Mouse (Mus musculus): ENCODE measurements at regions not wholly inside any gene's neighbourhood (a gene's known extent, or its start where the extent isn't known, plus 50 kb on each side); places are given as distances from the start of the nearest gene placed in this dataset.

DNA sequence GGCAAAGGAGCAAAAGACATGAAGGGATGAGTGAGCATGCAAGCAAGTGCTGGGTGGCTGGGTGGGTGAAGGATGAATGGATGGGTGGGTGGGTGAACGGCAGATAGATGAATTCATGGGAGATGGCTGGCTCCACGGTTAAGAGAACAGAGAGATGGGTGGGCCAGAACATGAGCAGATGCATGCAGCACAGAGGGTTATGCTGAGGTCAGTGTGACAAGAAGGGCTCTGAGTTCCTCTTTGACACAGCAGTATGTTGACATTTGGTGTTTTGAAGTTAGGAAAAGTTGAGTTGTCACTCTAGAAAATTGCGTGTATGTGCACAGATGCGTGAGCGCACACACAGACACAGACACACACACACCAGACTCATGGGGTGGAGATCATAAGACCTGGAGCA, 83.2 kb upstream of the Tmem189 start:
- 89% methylated on average over 5 of the region's 5 CpGs for WGBS
- Histone ChIP-seq H3K4me3 (ENCODE audit: low read depth, low read length) (no peak overlapping the region), H3K36me3 (ENCODE audit: control insufficient read depth, insufficient read depth) (no peaks in the 10 kb centered on the region; the same call in 1 of the 2 replicates), H3K27me3 (replicated peaks; ENCODE audit: control insufficient read depth, insufficient read depth, low read length) (no peaks in the 10 kb centered on the region), H3K27ac (ENCODE audit: low read depth, low read length) (no peak overlapping the region), H3K9me3 (ENCODE audit: control insufficient read depth) (no peaks in the 10 kb centered on the region), H3K9ac (ENCODE audit: low read depth, low read length) (no peak overlapping the region), H3K4me2 (replicated peaks; ENCODE audit: low read depth) (no peak overlapping the region), H3K4me1 (replicated peaks; ENCODE audit: control insufficient read depth, insufficient read depth, low read length) (no peaks in the 10 kb centered on the region; the same call in 1 of the 2 replicates)
- no peak for ATAC-seq
- no peak for TF ChIP-seq CTCF (IDR thresholded peaks at IDR 0.05; ENCODE audit: low read depth)

DNA sequence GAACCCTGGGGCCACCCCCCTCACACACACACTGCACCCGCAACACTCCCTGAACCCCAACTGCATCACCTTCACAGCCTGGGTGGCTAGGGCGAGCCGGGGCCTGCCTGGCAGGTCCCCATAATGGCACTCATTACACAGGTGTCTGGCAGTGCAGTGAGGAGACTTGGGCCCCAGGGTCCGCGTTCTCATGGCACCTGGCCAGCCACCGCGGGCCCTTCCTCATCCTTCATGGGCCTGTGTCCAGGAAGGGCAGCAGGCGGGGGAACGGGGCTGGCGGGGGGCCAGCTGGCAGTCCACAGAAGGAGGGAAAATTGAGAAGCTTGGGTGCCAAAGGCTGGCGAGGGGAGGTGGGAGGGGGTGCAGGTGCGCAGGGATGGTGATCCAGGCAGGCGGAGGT, 78.3 kb upstream of the Tmem189 start:
- Histone ChIP-seq H3K9me3 (ENCODE audit: control insufficient read depth) (no peaks in the 10 kb centered on the region), H3K36me3 (ENCODE audit: control insufficient read depth, insufficient read depth) (no peaks in the 10 kb centered on the region), H3K9ac (ENCODE audit: low read depth, low read length) (no peak overlapping the region), H3K4me1 (replicated peaks; ENCODE audit: control insufficient read depth, insufficient read depth, low read length) (0 out of 2 replicates have a peak, but pooled peaks cover 7% of the 10 kb centered on the region), H3K27me3 (replicated peaks; ENCODE audit: control insufficient read depth, insufficient read depth, low read length) (no peaks in the 10 kb centered on the region), H3K4me2 (replicated peaks; ENCODE audit: low read depth) (no peak overlapping the region), H3K27ac (ENCODE audit: low read depth, low read length) (no peak overlapping the region), H3K4me3 (ENCODE audit: low read depth, low read length) (no peak overlapping the region)
- WGBS = 43% methylated on average over 13 of the region's 13 CpGs
- no peak for TF ChIP-seq CTCF (IDR thresholded peaks at IDR 0.05; ENCODE audit: low read depth)
- peak; percentile 25 for ATAC-seq

DNA sequence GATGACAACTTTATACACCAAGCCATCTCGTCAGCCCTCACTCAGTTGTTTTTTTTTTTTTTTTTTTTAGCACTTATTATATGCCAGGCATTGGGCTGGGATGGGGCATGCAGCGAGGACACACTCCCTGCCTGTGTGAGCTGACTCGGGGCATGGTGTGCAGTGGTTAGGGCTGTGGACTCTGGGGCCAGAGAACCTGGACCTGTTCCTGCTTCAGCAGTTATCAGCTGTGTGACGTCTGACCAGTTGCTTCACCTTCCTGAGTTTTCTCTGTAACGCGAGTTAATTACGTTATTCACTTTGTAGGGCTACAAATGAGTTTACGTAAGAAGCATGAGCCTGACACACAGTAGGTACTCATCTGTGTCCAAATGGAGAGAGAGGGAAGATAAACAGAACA, 77.7 kb upstream of the Tmem189 start:
- Histone ChIP-seq H3K4me1 (replicated peaks; ENCODE audit: control insufficient read depth, insufficient read depth, low read length) (0 out of 2 replicates have a peak, but pooled peaks cover 7% of the 10 kb centered on the region), H3K27ac (ENCODE audit: low read depth, low read length) (no peak overlapping the region), H3K4me3 (ENCODE audit: low read depth, low read length) (no peak overlapping the region), H3K4me2 (replicated peaks; ENCODE audit: low read depth) (no peak overlapping the region), H3K27me3 (replicated peaks; ENCODE audit: control insufficient read depth, insufficient read depth, low read length) (no peaks in the 10 kb centered on the region), H3K36me3 (ENCODE audit: control insufficient read depth, insufficient read depth) (no peaks in the 10 kb centered on the region), H3K9me3 (ENCODE audit: control insufficient read depth) (no peaks in the 10 kb centered on the region), H3K9ac (ENCODE audit: low read depth, low read length) (no peak overlapping the region)
- TF ChIP-seq CTCF (IDR thresholded peaks at IDR 0.05; ENCODE audit: low read depth) = no peak
- WGBS = 64% methylated on average over 8 of the region's 8 CpGs
- no peak for ATAC-seq

DNA sequence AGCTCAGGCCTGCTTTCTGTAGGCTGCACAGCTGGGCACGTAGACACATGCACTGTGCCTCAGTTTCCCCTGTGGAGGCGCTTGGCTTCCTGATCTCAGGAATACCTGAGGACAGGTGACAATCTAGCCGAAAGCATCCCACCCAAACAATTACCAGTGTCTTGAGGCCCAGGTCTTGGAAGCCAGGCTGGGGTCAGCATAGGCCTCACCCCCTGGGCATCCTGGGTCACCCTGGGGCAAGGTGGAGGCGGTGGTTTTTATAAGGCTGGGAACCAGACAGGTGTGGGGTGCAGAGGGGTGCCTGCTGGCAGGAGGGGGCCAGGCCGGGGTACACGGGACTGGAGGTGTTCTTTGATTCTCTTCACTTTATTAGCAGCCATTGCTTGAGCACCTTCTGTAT, 76.2 kb upstream of the Tmem189 start:
- no peaks in the 10 kb centered on the region for H3K36me3 ChIP-seq (ENCODE audit: control insufficient read depth, insufficient read depth)
- no peak overlapping the region for H3K9ac ChIP-seq (ENCODE audit: low read depth, low read length)
- no peak overlapping the region for H3K4me2 ChIP-seq (replicated peaks; ENCODE audit: low read depth)
- ATAC-seq = no peak
- TF ChIP-seq CTCF (IDR thresholded peaks at IDR 0.05; ENCODE audit: low read depth) = no peak
- H3K27ac ChIP-seq (ENCODE audit: low read depth, low read length) = no peak overlapping the region
- H3K9me3 ChIP-seq (ENCODE audit: control insufficient read depth) = no peaks in the 10 kb centered on the region
- 0 out of 2 replicates have a peak, but pooled peaks cover 7% of the 10 kb centered on the region for H3K4me1 ChIP-seq (replicated peaks; ENCODE audit: control insufficient read depth, insufficient read depth, low read length)
- WGBS = 94% methylated on average over 6 of the region's 6 CpGs
- H3K4me3 ChIP-seq (ENCODE audit: low read depth, low read length) = no peak overlapping the region
- no peaks in the 10 kb centered on the region for H3K27me3 ChIP-seq (replicated peaks; ENCODE audit: control insufficient read depth, insufficient read depth, low read length)

DNA sequence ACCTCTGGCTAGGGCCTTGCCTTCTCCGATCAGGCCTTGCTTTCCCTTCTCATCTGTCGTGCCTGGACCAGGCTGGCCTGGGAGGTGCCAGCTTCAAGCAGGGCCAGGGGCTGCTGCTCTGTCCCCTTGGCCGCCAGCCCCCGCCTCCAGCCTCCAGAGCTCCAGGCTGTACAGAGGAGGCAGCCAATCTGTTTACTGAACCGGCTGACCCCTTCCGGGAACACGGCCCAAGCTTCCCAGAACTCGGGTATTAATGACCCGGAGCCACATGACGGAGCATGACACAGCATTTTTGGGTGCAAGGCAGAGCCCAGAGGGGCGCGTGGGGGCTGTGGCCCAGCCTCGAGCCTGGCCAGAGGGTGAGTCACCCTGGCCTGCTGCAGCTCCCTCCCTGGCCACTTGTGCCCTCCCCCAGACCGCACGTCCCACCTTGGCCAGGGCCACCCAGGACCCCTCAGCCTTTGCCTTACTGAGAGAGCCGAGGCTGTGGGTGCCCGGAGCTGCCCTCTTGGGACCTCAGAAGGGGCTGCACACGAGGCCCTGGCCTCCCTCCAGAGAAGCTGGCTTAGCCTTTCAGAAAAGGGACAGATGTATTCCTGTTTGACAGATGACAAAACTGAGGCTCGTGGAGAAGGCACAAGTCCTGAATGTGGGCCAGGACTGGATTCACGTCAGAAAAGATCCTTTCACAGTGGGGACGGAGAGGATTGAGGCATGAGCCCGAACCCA, 75.6 kb upstream of the Tmem189 start:
- 36% methylated on average over 22 of the region's 22 CpGs for WGBS
- Histone ChIP-seq H3K4me3 (ENCODE audit: low read depth, low read length) (no peak overlapping the region), H3K4me1 (replicated peaks; ENCODE audit: control insufficient read depth, insufficient read depth, low read length) (0 out of 2 replicates have a peak, but pooled peaks cover 7% of the 10 kb centered on the region), H3K36me3 (ENCODE audit: control insufficient read depth, insufficient read depth) (no peaks in the 10 kb centered on the region), H3K9ac (ENCODE audit: low read depth, low read length) (0 out of 2 replicates have a peak overlapping the region, but pooled peaks have one; percentile 18), H3K4me2 (replicated peaks; ENCODE audit: low read depth) (no peak overlapping the region), H3K27me3 (replicated peaks; ENCODE audit: control insufficient read depth, insufficient read depth, low read length) (no peaks in the 10 kb centered on the region), H3K9me3 (ENCODE audit: control insufficient read depth) (no peaks in the 10 kb centered on the region), H3K27ac (ENCODE audit: low read depth, low read length) (peak overlapping the region; percentile 55)
- peak; percentile 64 for ATAC-seq
- TF ChIP-seq CTCF (IDR thresholded peaks at IDR 0.05; ENCODE audit: low read depth) = peak; percentile 32

DNA sequence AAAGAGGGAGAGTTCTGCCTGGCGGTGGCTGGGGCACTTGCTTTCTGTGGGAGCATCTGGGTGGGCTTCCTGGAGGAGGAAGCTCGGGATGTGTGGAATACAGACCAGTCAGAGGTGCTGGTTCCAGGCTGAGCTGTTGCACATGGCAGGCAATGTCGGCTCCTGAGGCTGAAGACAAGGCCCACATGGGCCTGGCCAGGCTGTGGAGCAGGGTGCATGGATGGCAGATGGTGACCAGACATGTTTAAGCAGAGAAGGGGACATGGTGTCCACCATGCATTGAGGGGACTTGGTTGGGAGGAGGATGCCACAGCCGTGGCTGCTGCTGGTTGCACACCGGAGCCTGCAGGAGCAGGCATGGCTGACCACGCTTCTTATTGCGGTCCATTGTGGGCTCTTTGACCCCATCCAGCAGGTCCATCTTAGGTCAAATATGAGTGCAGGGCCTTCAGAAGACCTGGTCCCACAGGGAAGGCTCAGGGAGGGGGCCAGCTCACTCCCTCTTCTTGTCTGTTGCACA, 74.3 kb upstream of the Tmem189 start:
- TF ChIP-seq CTCF (IDR thresholded peaks at IDR 0.05; ENCODE audit: low read depth) = no peak
- ATAC-seq = no peak
- Histone ChIP-seq H3K4me2 (replicated peaks; ENCODE audit: low read depth) (no peak overlapping the region), H3K27ac (ENCODE audit: low read depth, low read length) (no peak overlapping the region), H3K4me3 (ENCODE audit: low read depth, low read length) (no peak overlapping the region), H3K9ac (ENCODE audit: low read depth, low read length) (no peak overlapping the region), H3K9me3 (ENCODE audit: control insufficient read depth) (no peaks in the 10 kb centered on the region), H3K27me3 (replicated peaks; ENCODE audit: control insufficient read depth, insufficient read depth, low read length) (no peaks in the 10 kb centered on the region), H3K36me3 (ENCODE audit: control insufficient read depth, insufficient read depth) (no peaks in the 10 kb centered on the region), H3K4me1 (replicated peaks; ENCODE audit: control insufficient read depth, insufficient read depth, low read length) (0 out of 2 replicates have a peak, but pooled peaks cover 7% of the 10 kb centered on the region)
- 94% methylated on average over 7 of the region's 7 CpGs for WGBS
